Mouse (Mus musculus) liver, embryonic 14.5 days (tissue): ENCODE measurements at regions not wholly inside any gene's neighbourhood (a gene's known extent, or its start where the extent isn't known, plus 50 kb on each side); places are given as distances from the start of the nearest gene placed in this dataset.

ENCODE experiments used
- ATAC-seq: fragments of 200-750 bp; cut with Nextera tagmentation; 2 replicates; pipeline ENCODE4 v1.8.0; 2017; ENCODE audit warnings: moderate number of reproducible peaks, mild to moderate bottlenecking, moderate library complexity; ENCODE audit not compliant: insufficient read depth
- DNase-seq, 3 experiments: peaks; one replicate each; pipeline ENCODE4 v3.0.0-alpha.2; 2012 to 2013; ENCODE audit warnings: low read depth in 3 of 3, low spot score in 3 of 3
- H3K27ac ChIP-seq: fragments of 300-500 bp; sonication (generic); 2 replicates; pipeline ENCODE4 v1.5.1; 2014; ENCODE audit warnings: moderate library complexity, mild to moderate bottlenecking, control low read depth, inconsistent platforms
- H3K27me3 ChIP-seq: fragments of 300-500 bp; sonication (generic); 2 replicates; pipeline ENCODE4 v1.6.1; 2014; ENCODE audit warnings: mild to moderate bottlenecking, low read length, moderate library complexity; ENCODE audit not compliant: control insufficient read depth, insufficient read depth
- H3K36me3 ChIP-seq: fragments of 300-500 bp; sonication (generic); replicated peaks from 2 replicates; pipeline ENCODE4 v1.6.1; 2014; ENCODE audit warnings: low read depth; ENCODE audit not compliant: control insufficient read depth, insufficient read depth
- H3K4me1 ChIP-seq, 2 experiments: fragments of 200-500 bp in 1 of 2; fragments of 300-500 bp in 1 of 2; sonication (generic) in 1 of 2; replicated peaks; 2 replicates each; pipeline ENCODE4 v1.6.1; 2012 to 2014; ENCODE audit warnings: antibody characterized with exemption in 1 of 2, inconsistent platforms in 1 of 2, low read length in 1 of 2; ENCODE audit not compliant: control insufficient read depth in 2 of 2, insufficient read depth in 2 of 2
- H3K4me2 ChIP-seq: fragments of 300-500 bp; sonication (generic); 2 replicates; pipeline ENCODE4 v1.6.1; 2014; ENCODE audit warnings: low read depth, mild to moderate bottlenecking, control low read depth, moderate library complexity
- H3K4me3 ChIP-seq, 2 experiments: fragments of 200-500 bp in 1 of 2; fragments of 300-500 bp in 1 of 2; sonication (generic) in 1 of 2; 2 replicates each; pipeline ENCODE4 v1.5.1; 2012 to 2014; ENCODE audit warnings: low read depth in 2 of 2, low read length in 2 of 2, mild to moderate bottlenecking in 2 of 2, control low read depth in 1 of 2, inconsistent platforms in 1 of 2, moderate library complexity in 1 of 2; ENCODE audit not compliant: insufficient read depth in 1 of 2
- H3K9ac ChIP-seq: fragments of 300-500 bp; sonication (generic); replicated peaks from 2 replicates; pipeline ENCODE4 v1.6.1; 2014; ENCODE audit warnings: mild to moderate bottlenecking, control low read depth, moderate library complexity
- H3K9me3 ChIP-seq: fragments of 300-500 bp; sonication (generic); 2 replicates; pipeline ENCODE4 v1.6.1; 2016; ENCODE audit warnings: low read length, mixed read lengths; ENCODE audit not compliant: control insufficient read depth
- CTCF ChIP-seq: IDR thresholded peaks from 2 replicates; pipeline ENCODE4 v1.5.1; 2016; ENCODE audit warnings: antibody characterized with exemption, low read depth, control low read depth
- EP300 ChIP-seq: IDR thresholded peaks from 2 replicates; pipeline ENCODE4 v1.6.1; 2016; ENCODE audit warnings: antibody characterized with exemption, low read depth
- WGBS: fragments of 180-500 bp; shearing (Covaris S2); extraction: QIAGEN DNeasy Blood & Tissue Kit; methylation state at CpG from one replicate; pipeline ENCODE4 v1.1.7; 2014; ENCODE audit not compliant: insufficient replicate concordance; 5-methylcytosine and 5-hydroxymethylcytosine counted together

DNA sequence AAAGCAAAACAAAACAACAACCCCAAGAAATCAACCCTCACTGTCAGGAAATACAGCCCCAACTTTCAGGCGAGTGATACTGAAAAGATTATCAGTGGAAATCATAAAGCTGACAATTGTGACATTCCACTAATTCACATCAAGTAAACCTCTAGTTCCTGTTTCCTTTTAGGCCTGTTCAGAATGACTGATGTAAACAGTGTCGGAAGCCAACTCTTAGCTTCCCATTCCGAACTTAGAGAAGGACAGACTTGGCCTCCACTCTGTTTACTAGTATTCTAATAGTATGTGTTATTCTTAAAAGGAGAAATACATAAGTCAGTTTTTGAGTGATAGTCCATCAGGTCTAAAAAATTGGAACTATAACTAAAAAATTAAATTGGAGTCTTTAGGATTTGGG is 223.9 kb upstream of the Rnd3 start:
- Histone ChIP-seq H3K4me1 (no peaks in the 10 kb centered on the region), H3K4me2 (no peak overlapping the region), H3K27me3 (no peaks in the 10 kb centered on the region), H3K36me3 (no peaks in the 10 kb centered on the region), H3K27ac (no peak overlapping the region), H3K9ac (no peak overlapping the region), H3K9me3 (no peaks in the 10 kb centered on the region), H3K4me3 (no peak overlapping the region)
- DNase-seq (no peak), ATAC-seq (no peak)
- WGBS: 24% methylated on average over 3 of the region's 3 CpGs
- TF ChIP-seq EP300 (no peak), CTCF (no peak)

- H3K9ac ChIP-seq: no peak overlapping the region
- H3K27me3 ChIP-seq: no peaks in the 10 kb centered on the region
- H3K4me2 ChIP-seq: no peak overlapping the region
- 60% methylated on average over 9 of the region's 9 CpGs for WGBS
- DNase-seq (no peak), ATAC-seq (no peak)
- no peak overlapping the region for H3K27ac ChIP-seq
- H3K4me1 ChIP-seq: no peaks in the 10 kb centered on the region
- H3K4me3 ChIP-seq: no peak overlapping the region
- no peaks in the 10 kb centered on the region for H3K9me3 ChIP-seq
- TF ChIP-seq CTCF: no peak
- no peak for TF ChIP-seq EP300
- H3K36me3 ChIP-seq: no peaks in the 10 kb centered on the region
Measured at GRCm38 (mm10) chr2:51362825-51363616, 214.1 kb upstream of the Rnd3 start.

- Histone ChIP-seq H3K36me3 (no peaks in the 10 kb centered on the region), H3K4me2 (no peak overlapping the region), H3K4me3 (no peak overlapping the region), H3K9ac (no peak overlapping the region), H3K27ac (no peak overlapping the region), H3K9me3 (no peaks in the 10 kb centered on the region), H3K4me1 (no peaks in the 10 kb centered on the region), H3K27me3 (no peaks in the 10 kb centered on the region)
- TF ChIP-seq EP300: no peak
- no peak for TF ChIP-seq CTCF
- DNase-seq: no peak
- no peak for ATAC-seq
- 74% methylated on average over 7 of the region's 7 CpGs for WGBS
Measured at GRCm38 (mm10) chr2:51355281-51355680, 206.4 kb upstream of the Rnd3 start.

DNA sequence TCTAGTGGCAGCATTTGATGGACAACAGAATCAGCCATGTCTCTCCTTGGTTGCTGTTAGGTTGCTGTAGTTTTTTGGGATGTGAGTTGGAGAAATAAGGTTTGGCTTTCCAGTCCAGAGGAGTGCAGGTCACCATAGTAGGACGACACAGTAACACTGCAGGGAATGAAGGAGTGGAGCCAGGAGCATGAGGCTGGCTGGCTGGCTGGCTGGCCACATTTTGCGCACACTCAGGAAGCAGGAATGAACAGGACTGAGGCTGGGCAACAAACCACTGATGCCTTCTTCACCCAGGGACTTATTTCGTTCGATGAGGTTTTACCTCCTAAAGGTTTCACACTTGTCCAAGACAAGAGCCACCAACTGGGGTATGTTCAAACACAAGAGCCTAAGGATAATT is 205.9 kb upstream of the Rnd3 start:
- H3K9ac ChIP-seq: no peak overlapping the region
- ATAC-seq (no peak), DNase-seq (no peak)
- WGBS: 74% methylated on average over 4 of the region's 4 CpGs
- no peaks in the 10 kb centered on the region for H3K4me1 ChIP-seq
- H3K4me2 ChIP-seq: no peak overlapping the region
- H3K27ac ChIP-seq: no peak overlapping the region
- H3K36me3 ChIP-seq: no peaks in the 10 kb centered on the region
- H3K4me3 ChIP-seq: no peak overlapping the region
- no peaks in the 10 kb centered on the region for H3K27me3 ChIP-seq
- no peak for TF ChIP-seq CTCF
- TF ChIP-seq EP300: no peak
- no peaks in the 10 kb centered on the region for H3K9me3 ChIP-seq

- H3K36me3 ChIP-seq: no peaks in the 10 kb centered on the region
- no peak overlapping the region for H3K4me2 ChIP-seq
- DNase-seq (no peak), ATAC-seq (no peak)
- TF ChIP-seq EP300: no peak
- TF ChIP-seq CTCF: no peak
- H3K9ac ChIP-seq: no peak overlapping the region
- 59% methylated on average over 2 of the region's 2 CpGs for WGBS
- H3K9me3 ChIP-seq: no peaks in the 10 kb centered on the region
- no peak overlapping the region for H3K4me3 ChIP-seq
- no peaks in the 10 kb centered on the region for H3K27me3 ChIP-seq
- no peaks in the 10 kb centered on the region for H3K4me1 ChIP-seq
- H3K27ac ChIP-seq: no peak overlapping the region
Measured at GRCm38 (mm10) chr2:51349614-51350013, 200.7 kb upstream of the Rnd3 start.
